Mouse (Mus musculus) heart, postnatal 4 days (tissue): ENCODE results near the gene Ago3. TPM values are rescaled to one million over a fixed set of nuclear protein-coding genes. Genes with fewer than 3 reads are reported as not detected.

Experiments
- DNase-seq: peaks from one replicate; pipeline ENCODE4 v3.0.0; 2021
- total RNA-seq, 2 experiments: library from RNA; stranded (reverse); gene quantifications; 2 replicates each; pipeline ENCODE4 v1.2.3; 2021

The Ago3 gene
- total RNA-seq, 2 experiments from 2014 or later = 13.2 to 14.2 TPM

DNA sequence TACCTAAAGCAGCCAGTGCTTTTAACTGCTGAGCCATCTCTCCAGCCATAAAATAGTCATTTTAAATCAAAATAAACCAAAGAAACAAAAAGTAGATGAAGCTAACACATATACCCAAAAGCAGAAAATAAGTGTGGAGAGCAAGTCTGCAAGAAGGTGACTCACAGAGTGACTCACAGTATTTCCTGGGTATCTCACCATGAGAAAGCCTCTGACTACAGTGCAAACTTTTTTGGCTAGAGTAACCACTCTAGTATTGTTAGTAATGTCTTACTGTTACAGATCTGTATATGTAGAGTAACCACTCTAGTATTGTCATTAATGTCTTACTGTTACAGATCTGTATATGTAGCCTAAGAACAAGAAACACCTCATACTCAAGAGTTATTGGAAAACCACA, 13.6 kb downstream of the Ago3 start:
- no peak for DNase-seq

DNA sequence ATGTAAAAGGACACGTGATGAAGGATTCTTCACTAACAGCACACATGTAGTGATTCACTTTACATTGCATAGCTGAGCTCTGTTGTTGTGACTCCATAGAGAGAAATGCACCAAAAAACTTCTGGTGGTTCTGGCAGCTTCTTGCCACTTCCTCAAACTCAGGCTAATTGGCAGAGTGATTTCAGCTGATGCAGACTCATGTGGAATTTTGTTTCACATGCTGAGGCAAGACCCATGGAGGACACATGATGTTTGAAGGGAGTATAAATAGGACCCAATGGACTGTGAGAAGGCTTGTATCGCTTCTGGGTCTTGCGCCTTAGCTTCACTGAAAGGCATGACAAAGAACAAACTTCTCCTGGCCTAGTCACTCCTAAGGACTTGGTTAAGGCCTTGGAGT, 16.8 kb downstream of the Ago3 start:
- no peak for DNase-seq

DNA sequence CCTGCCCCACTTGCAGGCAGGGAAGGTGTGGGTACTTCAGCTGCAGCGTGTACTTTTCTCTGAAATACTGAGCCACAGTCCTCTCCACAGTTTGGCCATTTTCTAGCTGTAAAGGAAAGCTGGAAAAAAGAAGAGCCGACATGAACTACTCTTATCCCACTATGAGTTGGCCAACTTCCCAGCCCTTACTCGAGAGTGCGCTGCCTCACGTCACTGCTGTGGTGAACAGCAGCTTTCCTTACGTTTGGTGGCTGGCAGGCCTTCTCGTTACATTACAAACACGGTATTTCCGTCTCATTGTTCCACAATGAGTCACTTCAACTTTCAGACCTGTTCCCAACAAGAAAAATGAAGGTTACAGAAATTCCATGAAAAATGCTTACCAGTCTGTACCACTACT, 57.9 kb downstream of the Ago3 start:
- DNase-seq = peak; percentile 76

DNA sequence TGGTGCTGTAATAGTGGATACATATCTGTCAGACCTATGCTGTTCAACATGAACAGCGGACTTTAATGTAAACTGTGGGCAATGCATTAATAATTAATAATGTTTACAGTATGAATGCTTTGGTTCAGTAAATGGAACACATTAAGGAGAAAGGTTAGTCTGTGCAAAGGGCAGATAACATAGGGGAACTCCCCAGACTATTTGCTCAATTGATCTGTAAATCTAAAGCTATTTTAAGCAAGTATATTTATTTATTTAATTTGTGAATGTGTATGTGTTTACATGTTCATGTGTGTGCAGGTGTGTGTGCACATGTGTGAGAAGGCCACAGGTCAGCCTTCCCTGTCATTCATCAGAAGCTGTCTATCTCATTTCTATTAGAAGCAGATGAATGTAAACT, 69.3 kb downstream of the Ago3 start:
- no peak for DNase-seq

DNA sequence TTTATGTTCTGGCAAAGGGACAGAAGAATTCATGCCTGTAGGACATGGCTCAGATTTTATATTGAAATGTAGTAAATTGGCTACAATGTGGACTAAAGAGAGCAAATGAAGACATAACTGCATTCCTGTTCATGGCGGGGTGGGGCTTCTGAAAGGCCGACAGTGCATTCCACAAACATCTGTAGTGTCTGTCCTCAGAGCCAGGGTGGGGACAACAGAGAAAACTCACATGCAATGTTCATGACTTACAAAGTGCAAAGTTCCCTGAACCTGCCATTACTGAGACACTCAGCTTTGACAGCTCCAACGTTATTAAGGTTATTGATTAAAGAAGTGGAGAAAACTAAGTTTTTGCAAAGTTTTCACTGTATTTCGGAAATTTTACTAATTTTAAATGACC, 85.9 kb downstream of the Ago3 start:
- no peak for DNase-seq

DNA sequence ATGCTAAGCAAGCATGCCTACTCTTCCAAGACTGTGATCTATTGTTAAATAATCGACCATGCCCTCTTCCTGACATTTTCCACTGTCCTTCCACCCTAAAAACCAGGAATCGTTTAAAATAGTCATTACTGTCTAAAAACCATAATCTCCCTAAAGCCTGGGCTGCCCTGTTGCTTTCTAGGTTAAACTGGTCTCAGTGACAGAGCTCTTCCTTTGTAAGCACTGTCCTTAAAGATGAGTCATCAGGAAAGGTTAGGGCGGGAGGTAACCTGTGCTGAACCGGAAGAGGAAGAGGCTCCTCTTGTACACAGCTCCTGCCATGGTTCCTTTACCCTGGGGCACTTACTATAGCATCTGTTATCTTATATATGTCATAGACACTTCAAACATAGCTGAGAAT, 89.9 kb downstream of the Ago3 start:
- DNase-seq = no peak

DNA sequence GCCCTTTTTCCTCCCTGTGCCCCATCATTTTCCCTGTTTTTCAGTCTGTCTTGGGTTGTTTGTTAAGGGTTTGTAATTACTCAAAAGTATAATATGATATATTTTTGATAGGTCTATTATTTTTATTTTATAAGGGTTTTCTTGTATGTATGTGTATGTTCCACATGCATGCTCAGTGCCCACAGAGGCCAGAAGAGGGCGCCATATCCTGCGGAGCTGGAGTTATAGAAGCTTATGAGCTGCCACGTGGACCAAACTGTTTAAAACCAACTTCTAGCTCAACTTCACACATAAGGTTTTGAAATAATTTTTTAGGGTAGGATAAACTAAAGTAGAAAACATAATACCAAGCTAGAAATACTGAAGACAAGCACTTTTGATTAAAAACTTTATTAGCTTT, 97.0 kb downstream of the Ago3 start:
- no peak for DNase-seq

DNA sequence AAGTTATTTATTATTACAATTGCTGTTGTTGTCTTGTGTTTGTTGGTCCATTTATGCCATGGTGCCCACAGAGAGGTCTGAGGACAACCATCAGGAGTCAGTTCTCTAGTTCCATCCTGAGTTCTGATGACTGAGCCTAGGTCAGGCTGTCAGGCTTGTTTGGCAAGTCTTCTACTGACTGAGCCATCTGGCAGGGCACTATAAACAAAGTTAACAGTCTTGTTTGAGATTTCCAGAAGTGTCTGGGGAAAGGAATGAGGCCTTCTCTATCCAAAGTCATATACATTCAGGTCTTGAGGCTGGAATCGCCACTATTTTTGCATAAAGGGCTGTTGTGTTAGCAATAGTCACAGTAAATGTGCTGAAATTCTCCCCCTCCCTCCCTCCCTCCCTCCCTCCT, 97.6 kb downstream of the Ago3 start:
- DNase-seq = no peak

DNA sequence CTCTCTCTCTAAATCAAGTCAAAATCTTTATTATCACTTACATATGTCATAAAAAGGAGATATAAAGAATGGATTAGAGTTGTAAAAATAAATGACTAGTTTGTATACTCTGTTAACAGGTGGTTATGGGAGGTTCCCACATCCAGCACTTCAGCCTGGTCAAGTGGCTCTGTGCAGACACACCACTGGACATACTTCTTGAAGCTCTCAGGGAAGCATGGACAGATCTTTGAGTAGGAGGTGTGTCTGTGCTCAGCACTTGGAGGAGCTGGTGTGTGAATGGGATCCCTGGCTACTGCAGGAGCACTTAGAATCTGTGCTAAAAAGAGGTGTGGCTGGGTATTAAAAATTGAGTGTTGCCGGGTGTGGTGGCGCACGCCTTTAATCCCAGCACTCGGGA, 99.1 kb downstream of the Ago3 start:
- no peak for DNase-seq

DNA sequence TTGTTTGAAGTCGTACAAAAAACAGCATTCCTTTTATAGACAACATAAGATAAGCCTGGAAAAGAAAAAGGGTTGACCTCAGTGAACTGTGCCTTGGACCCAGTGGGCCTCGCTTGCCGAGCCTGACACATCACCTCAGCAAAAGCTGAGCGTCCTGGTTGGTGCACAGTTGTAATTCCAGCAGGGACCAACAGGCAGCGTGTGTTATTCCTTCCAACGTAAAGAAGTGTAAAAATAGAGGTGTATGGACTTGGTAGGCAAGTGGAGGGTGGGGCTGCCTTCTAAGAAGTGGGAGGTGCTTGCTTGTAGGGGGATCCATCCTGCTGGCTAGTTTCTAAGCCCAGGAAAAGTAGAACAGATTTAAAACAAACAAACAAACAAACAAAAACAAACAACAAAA, 103.3 kb downstream of the Ago3 start:
- DNase-seq = no peak

DNA sequence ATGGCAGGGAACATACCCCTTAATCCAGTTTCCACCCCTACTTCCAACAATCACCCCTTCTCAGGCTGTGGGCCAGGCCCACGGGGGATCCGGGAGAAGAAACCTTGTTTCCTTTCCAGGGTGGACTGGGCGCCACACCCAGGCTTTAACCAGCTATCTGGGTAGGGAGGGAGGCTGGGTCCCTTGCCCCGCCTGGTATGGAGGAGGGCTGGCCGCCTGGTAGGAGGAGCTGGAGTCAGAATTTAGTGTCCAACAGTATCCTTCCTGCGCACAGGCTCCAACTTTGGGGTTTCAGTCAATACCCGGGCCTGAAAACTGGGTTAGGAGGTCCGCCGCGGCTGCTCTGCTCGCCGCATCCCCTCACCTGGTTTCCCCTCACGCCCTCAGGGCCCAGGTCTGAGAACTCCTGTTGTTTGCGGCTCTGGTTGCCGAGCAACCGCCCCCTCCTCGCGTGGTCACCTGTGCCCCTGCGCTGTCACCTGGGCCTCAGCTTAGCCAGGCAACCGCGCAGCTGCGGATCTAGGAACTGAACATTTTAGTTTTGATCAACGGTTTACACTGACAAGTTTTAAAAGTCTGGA, 104.0 kb downstream of the Ago3 start, which contains the start of gene Tekt2:
Gene Tekt2 (minus strand): TSS at position 408 of the 581 bp plus-strand sequence.
- no peak for DNase-seq

DNA sequence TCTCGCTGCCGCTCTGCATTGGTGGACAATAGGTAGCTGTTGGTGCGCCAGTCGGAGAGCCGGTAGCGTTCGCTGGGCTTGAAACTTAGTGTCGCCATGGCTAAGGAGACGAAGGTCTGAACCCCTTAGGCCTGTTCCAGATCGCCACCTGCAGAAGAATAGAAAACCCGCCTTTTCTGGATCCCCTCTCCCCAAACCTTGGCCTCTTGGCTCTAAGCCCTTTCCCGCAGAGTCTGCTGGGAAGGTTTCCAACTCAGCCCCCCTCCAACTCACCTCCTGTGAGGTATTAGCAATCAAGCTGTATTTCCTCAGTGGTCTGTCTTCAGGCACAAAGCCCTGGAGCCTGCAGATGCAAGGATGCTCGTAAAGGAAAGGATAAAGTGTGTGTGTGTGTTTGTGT, 104.5 kb downstream of the Ago3 start:
- DNase-seq = no peak

DNA sequence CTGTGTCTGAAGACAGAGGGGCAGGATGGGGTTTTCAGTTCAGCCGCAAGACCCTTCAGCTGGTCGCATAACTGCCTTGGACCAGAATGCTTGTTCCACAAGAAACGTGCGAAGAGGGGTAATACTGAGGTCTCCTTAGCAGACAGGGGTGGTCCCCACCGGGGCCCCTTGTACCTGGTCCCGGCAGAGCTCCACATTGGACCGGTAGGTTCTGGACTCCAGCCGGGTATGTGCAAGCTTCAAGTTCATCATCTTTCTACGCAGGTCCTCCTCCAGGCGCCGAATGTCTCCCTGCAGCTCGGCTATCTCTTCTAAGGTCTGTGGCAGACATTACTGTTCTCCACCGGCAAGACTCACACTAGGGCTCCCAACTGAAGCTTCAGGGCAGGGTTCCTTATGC, 106.7 kb downstream of the Ago3 start:
- no peak for DNase-seq

DNA sequence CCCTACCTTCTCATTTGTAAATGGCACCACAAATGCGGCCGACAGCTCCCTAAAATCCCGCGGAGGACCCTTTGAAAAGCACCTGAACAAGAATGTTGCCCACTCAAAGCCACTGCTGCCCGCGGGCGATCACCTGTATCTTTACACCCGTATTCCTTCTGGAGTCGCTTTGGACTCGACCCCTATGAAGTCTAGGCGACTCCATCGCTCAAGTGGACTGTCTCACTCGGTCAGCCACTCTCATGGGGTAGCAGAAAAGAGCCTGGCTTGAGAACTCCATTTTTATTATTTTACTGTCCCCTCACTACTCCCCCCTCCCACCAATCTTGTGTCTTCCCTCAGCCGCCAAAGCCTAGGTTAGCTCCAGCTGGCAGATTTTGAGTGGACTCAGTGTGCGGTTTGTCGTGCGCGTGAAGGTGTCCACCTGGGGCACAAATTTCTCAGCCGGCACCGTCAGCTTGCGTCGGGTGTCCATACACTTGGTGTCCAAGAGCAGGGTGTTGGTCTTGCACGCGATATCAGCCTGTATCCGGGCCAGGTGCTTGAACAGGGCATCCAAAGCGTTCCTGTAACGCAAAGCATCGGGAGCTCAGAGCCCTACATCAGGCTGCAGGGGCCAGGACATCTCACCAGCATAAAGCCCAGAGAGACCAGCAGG, 107.4 kb downstream of the Ago3 start:
- DNase-seq = no peak

DNA sequence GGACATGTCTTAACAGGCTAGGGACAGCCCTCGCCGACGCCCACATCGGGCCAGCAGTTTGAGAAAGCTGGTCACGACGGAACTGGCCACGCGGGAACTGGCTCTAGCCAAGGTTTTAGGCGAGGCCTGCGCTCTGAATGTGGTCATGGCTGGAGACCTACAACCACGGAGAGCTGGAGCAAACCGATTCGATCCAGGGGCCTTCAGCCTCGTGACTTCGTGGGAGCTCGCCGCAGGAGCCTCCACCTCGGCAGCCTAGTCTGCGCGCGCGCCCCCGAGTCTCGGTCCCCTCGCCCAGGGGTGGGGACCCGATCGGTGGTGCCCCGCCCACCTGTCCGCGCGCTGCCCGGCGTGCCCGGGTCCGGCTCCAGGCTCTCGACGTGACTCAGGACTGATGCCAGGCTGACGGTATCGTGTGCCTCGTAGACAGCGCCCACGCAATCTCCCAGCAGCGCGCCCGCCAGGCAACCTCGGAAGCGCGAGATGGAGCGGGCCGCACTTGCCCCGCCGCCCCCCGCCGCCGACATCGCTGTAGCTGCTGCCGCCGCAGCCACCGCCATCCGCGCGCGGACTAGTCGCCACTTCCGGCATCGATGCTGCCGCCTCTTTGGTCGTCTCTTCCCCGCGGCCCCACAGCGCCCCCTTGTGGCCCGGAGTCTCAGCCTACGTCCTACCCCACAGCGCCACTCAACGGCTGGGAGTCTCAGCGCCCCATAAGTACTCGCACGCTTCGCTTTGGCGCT, 108.1 kb downstream of the Ago3 start, which contains the start of gene Adprhl2:
Gene Adprhl2 (minus strand): TSS at position 593 of the 743 bp plus-strand sequence.
- DNase-seq = peak; percentile 100

DNA sequence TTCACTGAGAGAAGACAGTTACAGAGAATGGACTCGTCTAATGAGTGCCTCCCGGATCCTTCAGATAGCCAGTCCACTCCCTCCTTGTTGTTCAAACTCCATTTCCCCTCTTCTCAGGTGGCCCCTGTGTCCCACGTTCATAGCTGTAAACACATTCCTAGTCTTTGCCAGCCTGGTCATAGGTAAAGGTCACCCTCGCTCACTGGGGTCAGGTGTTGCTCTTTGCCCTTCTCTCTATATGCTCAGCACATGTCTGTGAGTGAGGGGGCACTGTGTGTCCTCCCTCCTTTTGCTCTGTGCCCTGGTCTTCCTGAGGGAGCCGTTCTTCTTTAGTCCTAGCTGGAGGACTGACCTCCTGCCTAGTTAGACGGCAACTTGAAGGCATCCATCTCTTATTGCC, 109.5 kb downstream of the Ago3 start:
- DNase-seq = no peak

DNA sequence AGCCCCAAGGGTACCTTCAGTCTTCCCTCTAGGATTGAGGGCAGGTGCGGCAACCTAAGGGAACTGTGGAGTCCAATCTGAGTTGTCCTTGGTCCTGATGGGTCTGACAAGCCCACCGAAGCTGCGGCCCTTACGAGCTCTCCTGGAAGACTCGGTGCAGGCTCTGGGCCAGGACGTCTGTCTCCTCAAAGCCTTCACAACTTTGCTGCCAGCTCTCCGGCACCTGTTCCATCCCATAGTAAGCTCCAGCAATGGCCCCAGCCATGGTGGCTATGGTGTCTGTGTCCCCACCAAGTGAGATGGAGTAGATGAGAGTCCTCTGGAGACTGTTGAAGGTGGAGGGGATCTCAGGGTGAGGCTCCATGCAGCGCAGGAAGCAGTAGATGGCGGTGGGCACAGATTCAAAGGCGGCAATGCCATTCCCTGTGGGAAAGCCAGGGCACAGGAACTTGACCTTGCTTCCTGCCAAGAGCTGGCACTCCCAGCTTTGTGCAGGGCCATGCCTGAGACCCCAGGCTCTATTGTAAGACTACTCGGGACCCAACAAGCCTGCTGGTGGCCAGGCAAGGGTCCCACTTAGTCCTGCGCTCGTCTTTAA, 112.8 kb downstream of the Ago3 start:
- DNase-seq = no peak

DNA sequence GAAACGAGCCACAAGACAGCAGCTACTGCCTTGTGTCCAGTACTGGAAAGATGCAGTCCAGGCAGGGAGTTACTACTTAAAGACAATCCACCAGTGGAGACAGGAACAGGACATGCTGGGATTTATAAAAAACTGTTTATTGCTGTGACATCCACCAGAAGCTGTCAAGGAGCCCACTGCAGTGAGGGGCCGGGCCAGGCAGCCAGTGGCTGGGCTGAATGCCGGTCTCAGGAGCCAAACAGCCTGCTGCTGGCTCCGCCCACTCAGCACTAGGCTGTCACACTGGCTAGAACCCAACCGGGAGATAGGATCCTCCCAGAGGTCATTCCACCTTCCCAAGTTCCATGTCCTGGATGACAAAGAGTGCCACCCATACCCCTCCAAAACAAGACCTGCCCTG, 113.4 kb downstream of the Ago3 start:
- peak; percentile 54 for DNase-seq

DNA sequence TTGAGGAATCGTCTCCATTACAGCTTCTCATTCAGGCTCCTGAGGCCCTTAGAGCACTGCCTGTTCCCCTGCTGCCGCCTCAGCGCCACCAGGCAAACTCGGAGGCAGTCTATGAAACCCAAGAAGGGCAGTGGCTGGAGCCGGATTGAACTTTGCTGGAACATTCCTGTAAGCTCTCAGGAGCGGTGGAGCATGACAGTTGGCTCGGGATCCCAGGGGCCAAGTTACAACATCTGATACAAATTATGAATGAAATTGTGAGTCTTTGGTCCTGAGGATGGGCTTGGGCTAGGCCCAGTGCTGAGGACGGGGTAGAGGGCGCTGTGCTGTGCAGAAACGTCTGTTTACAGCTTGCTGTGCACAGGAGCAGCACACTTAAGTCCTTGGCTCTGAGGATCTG, 115.0 kb downstream of the Ago3 start:
- no peak for DNase-seq

DNA sequence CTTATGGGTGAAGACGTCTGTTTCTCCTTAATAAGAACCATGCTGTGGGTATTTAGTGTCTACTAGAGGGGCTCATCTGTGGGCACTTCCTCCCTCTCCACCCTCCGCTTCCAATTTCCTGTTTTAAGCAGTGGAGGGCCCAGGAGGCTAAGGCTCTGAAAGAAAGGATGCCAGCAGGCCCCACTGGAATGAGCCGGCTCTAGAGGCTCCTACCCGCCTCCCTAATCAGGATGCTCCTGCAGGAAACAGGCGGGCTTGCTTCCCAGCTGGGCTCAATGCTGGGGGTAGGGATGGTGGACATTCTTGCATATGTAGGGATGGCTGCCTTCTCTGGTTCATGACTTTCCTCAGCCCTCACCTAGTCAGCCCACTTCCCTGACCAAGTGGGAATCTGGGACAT, 116.2 kb downstream of the Ago3 start:
- DNase-seq = no peak

DNA sequence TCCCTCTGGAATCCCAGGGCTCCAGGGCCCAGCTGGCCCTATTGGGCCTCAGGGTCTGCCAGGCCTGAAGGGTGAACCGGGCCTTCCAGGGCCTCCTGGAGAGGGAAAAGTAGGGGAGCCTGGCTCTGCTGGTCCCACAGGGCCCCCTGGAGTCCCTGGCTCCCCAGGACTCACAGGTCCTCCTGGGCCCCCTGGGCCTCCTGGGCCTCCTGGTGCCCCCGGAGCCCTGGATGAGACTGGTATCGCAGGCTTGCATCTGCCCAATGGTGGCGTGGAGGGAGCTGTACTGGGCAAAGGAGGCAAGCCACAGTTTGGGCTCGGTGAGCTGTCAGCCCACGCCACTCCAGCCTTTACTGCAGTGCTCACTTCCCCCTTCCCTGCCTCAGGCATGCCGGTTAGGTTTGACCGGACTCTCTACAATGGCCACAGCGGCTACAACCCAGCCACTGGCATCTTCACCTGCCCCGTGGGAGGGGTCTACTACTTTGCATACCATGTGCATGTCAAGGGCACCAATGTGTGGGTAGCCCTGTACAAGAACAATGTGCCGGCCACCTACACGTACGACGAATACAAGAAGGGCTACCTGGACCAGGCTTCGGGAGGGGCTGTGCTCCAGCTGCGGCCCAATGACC, 117.7 kb downstream of the Ago3 start:
- no peak for DNase-seq

DNA sequence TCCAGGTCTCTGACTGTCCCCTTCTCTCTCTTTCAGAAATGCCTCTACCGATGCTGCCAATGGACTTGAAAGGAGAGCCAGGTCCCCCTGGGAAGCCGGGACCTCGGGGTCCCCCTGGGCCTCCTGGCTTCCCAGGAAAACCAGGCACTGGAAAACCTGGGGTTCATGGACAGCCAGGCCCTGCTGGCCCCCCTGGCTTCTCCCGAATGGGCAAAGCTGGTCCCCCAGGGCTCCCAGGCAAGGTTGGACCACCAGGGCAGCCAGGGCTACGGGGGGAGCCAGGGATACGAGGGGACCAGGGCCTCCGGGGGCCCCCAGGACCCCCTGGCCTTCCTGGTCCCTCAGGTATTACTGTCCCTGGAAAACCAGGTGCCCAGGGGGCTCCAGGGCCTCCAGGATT, 119.0 kb downstream of the Ago3 start:
- no peak for DNase-seq

DNA sequence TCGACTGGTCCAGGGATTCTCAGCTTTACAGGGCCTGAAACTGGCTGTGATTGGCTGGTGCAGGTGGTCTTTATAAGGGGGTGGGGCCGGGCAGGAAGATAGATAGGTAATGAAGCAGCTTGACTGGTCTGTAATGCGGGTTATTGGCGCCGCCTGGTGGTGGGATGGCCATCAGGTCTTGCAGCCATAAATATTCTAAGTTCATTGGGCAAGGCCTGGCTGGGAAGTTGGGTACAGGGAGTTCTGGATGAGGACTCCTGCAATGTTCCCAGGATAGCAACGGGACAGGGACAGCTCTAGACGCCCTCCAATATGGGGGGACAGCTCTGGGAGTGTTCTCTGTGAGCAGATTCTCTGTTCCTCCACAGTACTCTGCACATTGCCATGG, 119.4 kb downstream of the Ago3 start:
- DNase-seq = peak; percentile 92
